Mouse (Mus musculus) hindbrain, embryonic 11.5 days (tissue): ENCODE results near the gene Trappc10. TPM values are rescaled to one million over a fixed set of nuclear protein-coding genes. Genes with fewer than 3 reads are reported as not detected.

ENCODE experiments used
- ATAC-seq: fragments of 200-750 bp; cut with Nextera tagmentation; 2 replicates; pipeline ENCODE4 v1.8.0; 2017; ENCODE audit warnings: mild to moderate bottlenecking, moderate TSS enrichment, moderate library complexity; ENCODE audit not compliant: low FRiP score
- DNase-seq: peaks from one replicate; pipeline ENCODE4 v3.0.0-alpha.2; 2015; ENCODE audit warnings: low spot score
- H3K27ac ChIP-seq: fragments of 300-500 bp; sonication (generic); 2 replicates; pipeline ENCODE4 v1.5.1; 2014; ENCODE audit warnings: mild to moderate bottlenecking, low read depth, low read length
- H3K27me3 ChIP-seq: fragments of 300-500 bp; sonication (generic); 2 replicates; pipeline ENCODE4 v1.6.1; 2014; ENCODE audit warnings: mild to moderate bottlenecking, low read length, moderate library complexity, mixed read lengths; ENCODE audit not compliant: control insufficient read depth, insufficient read depth
- H3K36me3 ChIP-seq: fragments of 300-500 bp; sonication (generic); 2 replicates; pipeline ENCODE4 v1.6.1; 2014; ENCODE audit warnings: mild to moderate bottlenecking, low read length, moderate library complexity, mixed read lengths; ENCODE audit not compliant: control insufficient read depth, insufficient read depth
- H3K4me1 ChIP-seq: fragments of 300-500 bp; sonication (generic); replicated peaks from 2 replicates; pipeline ENCODE4 v1.6.1; 2014; ENCODE audit warnings: low read length, mixed read lengths; ENCODE audit not compliant: control insufficient read depth, insufficient read depth
- H3K4me2 ChIP-seq: fragments of 300-500 bp; sonication (generic); replicated peaks from 2 replicates; pipeline ENCODE4 v1.6.1; 2014; ENCODE audit warnings: mild to moderate bottlenecking, low read depth, low read length
- H3K4me3 ChIP-seq: fragments of 300-500 bp; sonication (generic); 2 replicates; pipeline ENCODE4 v1.5.1; 2014; ENCODE audit warnings: low read depth, low read length
- H3K9ac ChIP-seq: fragments of 300-500 bp; sonication (generic); 2 replicates; pipeline ENCODE4 v1.6.1; 2014; ENCODE audit warnings: low read depth, low read length
- H3K9me3 ChIP-seq: fragments of 300-500 bp; sonication (generic); 2 replicates; pipeline ENCODE4 v1.6.1; 2016; ENCODE audit warnings: low read length; ENCODE audit not compliant: control insufficient read depth
- WGBS: fragments of 180-500 bp; shearing (Covaris S2); extraction: QIAGEN DNeasy Blood & Tissue Kit; methylation state at CpG from one replicate; pipeline ENCODE4 v1.1.7; 2014; 5-methylcytosine and 5-hydroxymethylcytosine counted together
- polyA plus RNA-seq: library from polyadenylated mRNA; unstranded; fragments of >200 nt; fragmentation: Nextera tagmentation; extraction: Ambion mirVana; gene quantifications from 2 replicates; pipeline ENCODE4 v1.2.1, GENCODE M21; 2014

The Trappc10 gene
- polyA plus RNA-seq, 1 experiment from 2014 or later: 21.2 TPM

GRCm38 (mm10) chr10:78159252-78159878 is 85.1 kb downstream of the Trappc10 start:
- no peak overlapping the region for H3K27ac ChIP-seq
- WGBS: 15% methylated on average over 17 of the region's 17 CpGs
- no peaks in the 10 kb centered on the region for H3K36me3 ChIP-seq
- H3K4me3 ChIP-seq: no peak overlapping the region
- ATAC-seq (peak; percentile 15; the same call in 1 of the 2 replicates), DNase-seq (peak; percentile 65)
- H3K9me3 ChIP-seq: no peaks in the 10 kb centered on the region
- no peaks in the 10 kb centered on the region for H3K27me3 ChIP-seq
- 0 out of 2 replicates have a peak overlapping the region, but pooled peaks have one; percentile 11 for H3K4me2 ChIP-seq
- H3K9ac ChIP-seq: no peak overlapping the region
- H3K4me1 ChIP-seq: no peaks in the 10 kb centered on the region

- Histone ChIP-seq H3K9me3 (no peaks in the 10 kb centered on the region), H3K27ac (no peak overlapping the region), H3K27me3 (no peaks in the 10 kb centered on the region), H3K4me1 (no peaks in the 10 kb centered on the region), H3K4me3 (no peak overlapping the region), H3K4me2 (no peak overlapping the region), H3K9ac (no peak overlapping the region), H3K36me3 (no peaks in the 10 kb centered on the region)
- WGBS: 92% methylated on average over 15 of the region's 15 CpGs
- DNase-seq (no peak), ATAC-seq (no peak)
These were observed 86.4 kb downstream of the Trappc10 start for GRCm38 (mm10) chr10:78158041-78158440.

GRCm38 (mm10) chr10:78156926-78157325 is 87.5 kb downstream of the Trappc10 start:
- H3K4me2 ChIP-seq: no peak overlapping the region
- H3K27ac ChIP-seq: no peak overlapping the region
- no peak overlapping the region for H3K9ac ChIP-seq
- no peak overlapping the region for H3K4me3 ChIP-seq
- WGBS: 82% methylated on average over 6 of the region's 6 CpGs
- ATAC-seq: no peak
- no peak for DNase-seq
- no peaks in the 10 kb centered on the region for H3K27me3 ChIP-seq
- H3K4me1 ChIP-seq: no peaks in the 10 kb centered on the region
- no peaks in the 10 kb centered on the region for H3K36me3 ChIP-seq
- H3K9me3 ChIP-seq: no peaks in the 10 kb centered on the region

- Histone ChIP-seq H3K27ac (no peak overlapping the region), H3K27me3 (no peaks in the 10 kb centered on the region), H3K4me2 (no peak overlapping the region), H3K9ac (no peak overlapping the region), H3K4me1 (no peaks in the 10 kb centered on the region), H3K4me3 (no peak overlapping the region), H3K36me3 (no peaks in the 10 kb centered on the region), H3K9me3 (no peaks in the 10 kb centered on the region)
- ATAC-seq (no peak), DNase-seq (no peak)
- 75% methylated on average over 10 of the region's 10 CpGs for WGBS
These were observed 95.3 kb downstream of the Trappc10 start for GRCm38 (mm10) chr10:78148834-78149766.

- Histone ChIP-seq H3K27ac (no peak overlapping the region), H3K27me3 (no peaks in the 10 kb centered on the region), H3K9me3 (no peaks in the 10 kb centered on the region), H3K36me3 (no peaks in the 10 kb centered on the region), H3K4me3 (no peak overlapping the region), H3K4me2 (no peak overlapping the region), H3K9ac (no peak overlapping the region), H3K4me1 (no peaks in the 10 kb centered on the region)
- no peak for ATAC-seq
- no peak for DNase-seq
- 88% methylated on average over 4 of the region's 4 CpGs for WGBS
These were observed 96.5 kb downstream of the Trappc10 start for GRCm38 (mm10) chr10:78147908-78148441.

- ATAC-seq (no peak), DNase-seq (no peak)
- WGBS: 60% methylated on average over 8 of the region's 8 CpGs
- Histone ChIP-seq H3K4me1 (no peaks in the 10 kb centered on the region), H3K27me3 (no peaks in the 10 kb centered on the region), H3K4me2 (no peak overlapping the region), H3K9me3 (no peaks in the 10 kb centered on the region), H3K4me3 (no peak overlapping the region), H3K36me3 (no peaks in the 10 kb centered on the region), H3K27ac (no peak overlapping the region), H3K9ac (no peak overlapping the region)
These were observed 100.5 kb downstream of the Trappc10 start for GRCm38 (mm10) chr10:78143727-78144505.

- Histone ChIP-seq H3K27ac (no peak overlapping the region), H3K36me3 (no peaks in the 10 kb centered on the region), H3K9me3 (no peaks in the 10 kb centered on the region), H3K4me1 (no peaks in the 10 kb centered on the region), H3K9ac (no peak overlapping the region), H3K4me3 (no peak overlapping the region), H3K27me3 (no peaks in the 10 kb centered on the region), H3K4me2 (no peak overlapping the region)
- ATAC-seq: no peak
- DNase-seq: no peak
- 86% methylated on average over 3 of the region's 3 CpGs for WGBS
These were observed 103.6 kb downstream of the Trappc10 start for GRCm38 (mm10) chr10:78140843-78141242.

GRCm38 (mm10) chr10:78140251-78140600 is 104.2 kb downstream of the Trappc10 start:
- no peak for DNase-seq
- Histone ChIP-seq H3K36me3 (no peaks in the 10 kb centered on the region), H3K4me2 (no peak overlapping the region), H3K9ac (no peak overlapping the region), H3K27me3 (no peaks in the 10 kb centered on the region), H3K4me3 (no peak overlapping the region), H3K27ac (no peak overlapping the region), H3K4me1 (no peaks in the 10 kb centered on the region), H3K9me3 (no peaks in the 10 kb centered on the region)
- WGBS: 86% methylated on average over 1 of the region's 1 CpGs
- ATAC-seq: no peak
